Mouse (Mus musculus): ENCODE measurements at regions not wholly inside any gene's neighbourhood (a gene's known extent, or its start where the extent isn't known, plus 50 kb on each side); places are given as distances from the start of the nearest gene placed in this dataset.

GRCm38 (mm10) chr5:106051026-106051425 is 174.7 kb downstream of the Zfp326 start:
- Histone ChIP-seq H3K4me1 (replicated peaks; ENCODE audit: control insufficient read depth, insufficient read depth, low read length) (no peaks in the 10 kb centered on the region), H3K27me3 (replicated peaks; ENCODE audit: control insufficient read depth, insufficient read depth, low read length) (no peaks in the 10 kb centered on the region), H3K4me3 (ENCODE audit: low read depth, low read length) (no peak overlapping the region), H3K9ac (ENCODE audit: low read depth, low read length) (no peak overlapping the region), H3K9me3 (ENCODE audit: control insufficient read depth) (no peaks in the 10 kb centered on the region), H3K27ac (ENCODE audit: low read depth, low read length) (no peak overlapping the region), H3K36me3 (ENCODE audit: control insufficient read depth, insufficient read depth) (no peaks in the 10 kb centered on the region), H3K4me2 (replicated peaks; ENCODE audit: low read depth) (no peak overlapping the region)
- no peak for ATAC-seq
- TF ChIP-seq CTCF (IDR thresholded peaks at IDR 0.05; ENCODE audit: low read depth): no peak
- 87% methylated on average over 8 of the region's 8 CpGs for WGBS

DNA sequence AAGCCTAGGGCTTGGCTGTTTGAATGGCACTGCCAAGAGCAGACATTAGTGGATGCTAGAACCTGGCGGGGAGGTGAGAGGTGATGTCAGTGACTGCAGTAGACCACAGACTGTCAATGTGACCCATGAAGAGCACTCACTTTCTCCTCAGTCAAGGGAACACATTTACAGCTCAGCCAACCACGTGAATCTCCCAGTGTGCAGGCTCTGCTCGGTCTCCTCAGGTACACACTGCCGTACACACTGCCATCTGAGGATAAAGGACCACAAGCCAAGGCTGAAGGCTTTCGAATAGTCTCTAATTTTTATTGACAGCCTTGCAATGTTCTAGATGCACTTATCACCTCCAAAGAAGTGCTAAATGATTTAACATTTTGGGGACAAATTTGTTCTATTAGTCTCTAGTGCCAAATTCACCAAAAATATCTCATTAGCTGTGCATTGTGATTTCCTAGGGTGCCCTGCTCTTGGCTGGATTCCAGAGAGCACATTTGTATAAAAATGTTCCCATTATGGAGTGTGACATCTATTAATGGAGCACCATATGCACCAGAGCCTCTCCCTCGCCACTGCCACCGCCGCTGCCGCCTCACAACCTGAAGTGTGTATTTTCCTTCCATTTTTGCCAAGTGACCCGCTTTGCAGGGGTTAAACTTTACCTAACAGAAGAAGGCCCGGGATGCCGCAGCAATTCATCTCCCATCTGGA is 168.7 kb downstream of the Zfp326 start:
- Histone ChIP-seq H3K27me3 (replicated peaks; ENCODE audit: control insufficient read depth, insufficient read depth, low read length) (no peaks in the 10 kb centered on the region), H3K27ac (ENCODE audit: low read depth, low read length) (no peak overlapping the region), H3K4me1 (replicated peaks; ENCODE audit: control insufficient read depth, insufficient read depth, low read length) (no peaks in the 10 kb centered on the region), H3K36me3 (ENCODE audit: control insufficient read depth, insufficient read depth) (no peaks in the 10 kb centered on the region), H3K4me3 (ENCODE audit: low read depth, low read length) (no peak overlapping the region), H3K9me3 (ENCODE audit: control insufficient read depth) (no peaks in the 10 kb centered on the region), H3K9ac (ENCODE audit: low read depth, low read length) (no peak overlapping the region), H3K4me2 (replicated peaks; ENCODE audit: low read depth) (no peak overlapping the region)
- WGBS: 78% methylated on average over 12 of the region's 12 CpGs
- ATAC-seq: no peak
- no peak for TF ChIP-seq CTCF (IDR thresholded peaks at IDR 0.05; ENCODE audit: low read depth)

DNA sequence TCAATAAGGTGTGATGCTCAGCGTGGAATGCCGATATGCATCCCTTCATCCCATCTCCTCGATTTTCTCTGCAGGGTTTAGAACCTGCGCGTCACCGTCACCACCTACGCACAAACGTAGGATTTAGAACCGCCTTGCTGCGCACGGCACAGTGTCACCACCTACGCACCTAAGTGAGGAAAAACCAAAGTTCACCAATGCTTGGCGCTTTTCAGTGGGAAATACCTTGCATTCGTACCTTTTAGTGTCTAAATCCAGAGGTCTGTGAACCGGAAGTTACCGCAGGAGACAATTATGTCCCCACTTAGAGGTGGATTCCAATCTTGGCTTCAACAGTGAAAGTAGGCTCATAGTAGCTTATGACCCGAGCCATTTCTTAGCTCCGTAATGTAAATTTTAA is 162.0 kb downstream of the Zfp326 start:
- no peaks in the 10 kb centered on the region for H3K9me3 ChIP-seq (ENCODE audit: control insufficient read depth)
- H3K27me3 ChIP-seq (replicated peaks; ENCODE audit: control insufficient read depth, insufficient read depth, low read length): no peaks in the 10 kb centered on the region
- no peak for ATAC-seq
- no peak overlapping the region for H3K4me2 ChIP-seq (replicated peaks; ENCODE audit: low read depth)
- no peak for TF ChIP-seq CTCF (IDR thresholded peaks at IDR 0.05; ENCODE audit: low read depth)
- H3K36me3 ChIP-seq (ENCODE audit: control insufficient read depth, insufficient read depth): no peaks in the 10 kb centered on the region
- H3K27ac ChIP-seq (ENCODE audit: low read depth, low read length): no peak overlapping the region
- H3K4me3 ChIP-seq (ENCODE audit: low read depth, low read length): no peak overlapping the region
- no peak overlapping the region for H3K9ac ChIP-seq (ENCODE audit: low read depth, low read length)
- H3K4me1 ChIP-seq (replicated peaks; ENCODE audit: control insufficient read depth, insufficient read depth, low read length): no peaks in the 10 kb centered on the region
- WGBS: 95% methylated on average over 18 of the region's 18 CpGs

- H3K4me1 ChIP-seq (replicated peaks; ENCODE audit: control insufficient read depth, insufficient read depth, low read length): no peaks in the 10 kb centered on the region
- H3K36me3 ChIP-seq (ENCODE audit: control insufficient read depth, insufficient read depth): no peaks in the 10 kb centered on the region
- 48% methylated on average over 6 of the region's 6 CpGs for WGBS
- H3K9me3 ChIP-seq (ENCODE audit: control insufficient read depth): no peaks in the 10 kb centered on the region
- H3K9ac ChIP-seq (ENCODE audit: low read depth, low read length): no peak overlapping the region
- H3K27ac ChIP-seq (ENCODE audit: low read depth, low read length): no peak overlapping the region
- no peak for TF ChIP-seq CTCF (IDR thresholded peaks at IDR 0.05; ENCODE audit: low read depth)
- ATAC-seq: no peak
- H3K27me3 ChIP-seq (replicated peaks; ENCODE audit: control insufficient read depth, insufficient read depth, low read length): no peaks in the 10 kb centered on the region
- no peak overlapping the region for H3K4me3 ChIP-seq (ENCODE audit: low read depth, low read length)
- H3K4me2 ChIP-seq (replicated peaks; ENCODE audit: low read depth): no peak overlapping the region
Observed at GRCm38 (mm10) chr5:106036176-106036575, 159.8 kb downstream of the Zfp326 start.

DNA sequence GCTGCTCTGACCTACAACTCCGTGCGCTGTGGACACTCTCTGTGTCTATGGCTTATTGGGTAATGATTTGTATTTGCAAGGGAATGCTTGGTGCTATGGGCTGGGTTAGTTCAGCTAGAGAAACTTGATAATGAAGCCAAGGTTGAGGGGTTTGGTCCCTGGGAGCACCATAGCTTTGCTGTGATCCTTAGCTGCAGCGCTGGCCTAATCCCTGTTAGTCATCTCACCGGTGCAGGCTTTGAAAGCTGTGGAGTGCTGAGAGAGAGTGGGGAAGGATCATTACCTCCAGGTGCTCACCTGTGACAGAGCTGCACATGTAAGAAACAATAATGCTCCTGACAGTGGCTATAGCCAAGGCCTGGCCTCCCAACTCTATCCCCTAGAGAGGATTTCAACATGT is 156.6 kb downstream of the Zfp326 start:
- Histone ChIP-seq H3K4me2 (replicated peaks; ENCODE audit: low read depth) (no peak overlapping the region), H3K9me3 (ENCODE audit: control insufficient read depth) (no peaks in the 10 kb centered on the region), H3K4me1 (replicated peaks; ENCODE audit: control insufficient read depth, insufficient read depth, low read length) (no peaks in the 10 kb centered on the region), H3K4me3 (ENCODE audit: low read depth, low read length) (no peak overlapping the region), H3K27ac (ENCODE audit: low read depth, low read length) (no peak overlapping the region), H3K36me3 (ENCODE audit: control insufficient read depth, insufficient read depth) (no peaks in the 10 kb centered on the region), H3K27me3 (replicated peaks; ENCODE audit: control insufficient read depth, insufficient read depth, low read length) (no peaks in the 10 kb centered on the region), H3K9ac (ENCODE audit: low read depth, low read length) (no peak overlapping the region)
- WGBS: 76% methylated on average over 4 of the region's 4 CpGs
- no peak for ATAC-seq
- no peak for TF ChIP-seq CTCF (IDR thresholded peaks at IDR 0.05; ENCODE audit: low read depth)

- ATAC-seq: no peak
- 61% methylated on average over 2 of the region's 2 CpGs for WGBS
- H3K27ac ChIP-seq (ENCODE audit: low read depth, low read length): no peak overlapping the region
- no peaks in the 10 kb centered on the region for H3K9me3 ChIP-seq (ENCODE audit: control insufficient read depth)
- no peaks in the 10 kb centered on the region for H3K4me1 ChIP-seq (replicated peaks; ENCODE audit: control insufficient read depth, insufficient read depth, low read length)
- H3K27me3 ChIP-seq (replicated peaks; ENCODE audit: control insufficient read depth, insufficient read depth, low read length): no peaks in the 10 kb centered on the region
- H3K9ac ChIP-seq (ENCODE audit: low read depth, low read length): no peak overlapping the region
- H3K4me2 ChIP-seq (replicated peaks; ENCODE audit: low read depth): no peak overlapping the region
- H3K4me3 ChIP-seq (ENCODE audit: low read depth, low read length): no peak overlapping the region
- no peak for TF ChIP-seq CTCF (IDR thresholded peaks at IDR 0.05; ENCODE audit: low read depth)
- H3K36me3 ChIP-seq (ENCODE audit: control insufficient read depth, insufficient read depth): no peaks in the 10 kb centered on the region
Observed at GRCm38 (mm10) chr5:106026861-106027260, 150.5 kb downstream of the Zfp326 start.

Measured in intestine, postnatal 0 days (tissue).